Mouse (Mus musculus) megakaryocyte, adult 5-6 weeks (primary cell): ENCODE data around the gene Psg19. TPM values are rescaled to one million over a fixed set of nuclear protein-coding genes. Genes with fewer than 3 reads are reported as not detected.
"Not testable (repeated sequence)": the region's sequence is repeated elsewhere in the genome, so short reads cannot be mapped to it uniquely, and the experiment has no call there.

Experiments used
- ATAC-seq: 2 replicates; pipeline ENCODE4 v1.8.0; 2016; ENCODE audit warnings: mild to moderate bottlenecking, inconsistent platforms; ENCODE audit not compliant: poor library complexity, severe bottlenecking
- total RNA-seq, 2 experiments: library from RNA; stranded (forward) in 1 of 2; stranded (reverse) in 1 of 2; fragments of 153-499, 151-499 nt in 1 of 2; fragments of 221-1000, 200-1000 nt in 1 of 2; gene quantifications; 2 replicates each; pipeline versions ENCODE4 v1.2.3 to v1.2.4; 2015 to 2017

The Psg19 gene
- total RNA-seq (2015): not detected in 2 replicates
- total RNA-seq (2017): not detected in 2 replicates

GRCm38 (mm10) chr7:18798420-18798819, at the start of gene Psg19:
Gene Psg19 (minus strand): TSS chr7:18798520.
- no peak for ATAC-seq

DNA sequence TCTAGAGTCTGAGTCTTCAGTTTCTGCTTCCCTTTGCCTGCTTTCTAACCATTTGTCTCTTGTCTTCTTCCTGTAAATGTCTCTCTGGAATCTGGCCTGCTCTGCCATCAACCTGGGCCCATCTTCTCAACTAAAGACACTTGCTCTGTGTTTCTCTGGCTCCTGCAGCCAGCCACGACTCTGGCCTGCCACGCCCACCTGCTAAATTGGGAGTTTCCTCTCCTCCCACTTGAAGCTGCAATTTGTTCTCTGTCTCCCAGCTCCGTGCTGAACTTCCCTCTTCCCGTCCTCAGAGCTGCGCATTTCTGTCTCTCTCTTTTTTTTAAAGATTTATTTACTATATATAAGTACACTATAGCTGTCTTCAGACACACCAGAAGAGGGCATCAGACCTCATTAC, 46.5 kb upstream of the Psg19 start:
- no peak for ATAC-seq

GRCm38 (mm10) chr7:18841174-18841567, 42.9 kb upstream of the Psg19 start:
- no peak for ATAC-seq

DNA sequence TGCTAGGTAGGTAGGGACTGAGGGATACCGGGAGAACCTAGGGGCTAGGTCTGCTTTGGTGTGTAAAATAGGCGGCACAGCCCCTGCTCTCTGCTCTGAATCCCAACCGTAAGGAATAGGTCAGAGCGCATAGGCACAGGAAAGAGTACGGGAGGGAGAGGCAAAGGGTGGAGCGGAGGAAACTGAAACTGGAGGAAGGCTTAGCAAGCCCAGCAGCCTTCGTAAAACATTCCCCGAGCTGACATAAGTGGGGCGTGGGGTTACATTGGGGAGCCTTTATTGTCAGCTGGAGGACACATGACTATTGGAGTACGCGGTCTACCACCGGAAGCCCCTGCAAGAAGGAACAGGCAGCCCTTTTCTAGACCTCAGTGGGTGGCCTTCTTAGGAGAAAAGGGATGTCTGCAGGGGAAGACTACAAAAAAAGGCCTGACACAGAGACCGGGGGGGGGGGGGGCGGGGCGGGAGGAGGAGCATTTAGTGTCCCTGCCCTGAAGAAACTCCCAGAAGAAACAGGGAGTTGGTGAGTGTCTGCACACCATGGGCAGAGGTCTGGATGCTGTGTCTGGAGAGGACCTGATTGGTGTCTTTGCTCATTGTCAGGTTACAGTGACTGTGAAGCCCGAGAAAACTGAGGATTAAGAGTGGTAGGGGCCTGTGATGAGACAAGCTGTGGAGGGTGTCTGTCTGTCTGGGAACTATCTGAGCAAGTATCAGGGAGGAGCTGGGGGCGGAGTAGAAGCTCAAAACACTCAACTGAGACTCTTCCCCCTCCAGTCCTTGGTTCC, 42.3 kb upstream of the Psg19 start:
- peak; percentile 79 for ATAC-seq

DNA sequence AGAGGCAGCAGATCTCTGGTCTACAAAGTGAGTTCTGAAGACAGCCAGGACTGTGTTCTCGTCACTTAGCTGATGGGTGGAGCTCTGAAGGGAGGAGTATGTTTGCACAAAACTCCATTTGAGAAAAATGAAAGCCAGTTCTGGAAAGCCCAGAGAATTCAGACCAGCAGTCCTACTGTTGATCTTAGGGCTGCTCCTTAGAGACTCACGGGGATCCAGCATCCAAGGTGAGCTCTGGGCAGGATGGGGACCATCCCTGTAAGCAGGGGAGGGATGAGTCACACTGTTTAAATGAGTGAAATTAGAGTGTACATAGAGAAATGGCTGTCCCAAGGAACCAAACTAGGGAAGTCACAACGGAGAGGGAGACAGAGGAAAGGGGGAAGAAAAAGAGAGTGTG, 41.5 kb upstream of the Psg19 start, which contains the start of gene Mill2:
Mill2 (plus strand) TSS at position 102 of the 400 bp plus-strand sequence.
- ATAC-seq: no peak

DNA sequence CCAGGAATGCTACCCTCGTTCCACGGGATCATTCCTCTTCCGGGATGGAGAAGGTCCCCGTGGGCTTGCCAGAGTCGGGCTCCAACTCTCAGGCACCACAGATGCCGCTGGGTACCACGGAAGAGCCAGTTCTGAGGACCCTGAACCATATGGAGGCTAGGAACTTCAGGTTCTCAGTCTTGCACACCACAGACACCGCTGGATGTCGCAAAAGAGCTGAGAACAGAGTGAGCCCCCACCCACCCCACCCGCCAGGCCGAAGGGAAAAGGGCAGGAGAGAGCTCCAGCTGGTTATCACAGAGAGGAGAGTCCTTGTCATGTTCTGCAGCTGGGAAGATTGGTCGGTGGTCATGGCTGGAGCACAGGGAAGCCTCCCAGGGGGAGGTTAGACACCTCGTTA, 34.0 kb upstream of the Psg19 start:
- no peak for ATAC-seq

DNA sequence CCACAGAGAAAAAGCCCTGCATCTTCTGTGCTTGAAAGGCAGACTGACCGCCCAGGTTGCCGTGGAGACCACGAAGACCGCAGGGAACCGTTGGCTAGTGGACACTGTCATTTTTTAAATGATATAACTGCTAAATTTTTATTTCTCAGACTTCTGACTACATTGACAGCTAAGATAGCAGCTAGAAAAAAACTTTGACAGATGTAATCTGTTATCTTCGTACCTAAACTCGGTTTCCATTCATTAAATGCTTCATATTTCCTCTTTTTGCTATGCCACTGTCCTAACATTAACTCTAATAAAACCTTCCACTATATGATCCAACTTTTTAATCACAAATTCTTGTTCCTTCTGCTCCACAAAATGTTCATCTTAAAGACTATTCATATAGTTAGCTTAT, 31.2 kb upstream of the Psg19 start:
- no peak for ATAC-seq

- peak; percentile 43; the same call in 1 of the 2 replicates for ATAC-seq
Observed at GRCm38 (mm10) chr7:18828592-18828991, 30.3 kb upstream of the Psg19 start.

- ATAC-seq: no peak
Observed at GRCm38 (mm10) chr7:18827792-18828546, 29.6 kb upstream of the Psg19 start.

DNA sequence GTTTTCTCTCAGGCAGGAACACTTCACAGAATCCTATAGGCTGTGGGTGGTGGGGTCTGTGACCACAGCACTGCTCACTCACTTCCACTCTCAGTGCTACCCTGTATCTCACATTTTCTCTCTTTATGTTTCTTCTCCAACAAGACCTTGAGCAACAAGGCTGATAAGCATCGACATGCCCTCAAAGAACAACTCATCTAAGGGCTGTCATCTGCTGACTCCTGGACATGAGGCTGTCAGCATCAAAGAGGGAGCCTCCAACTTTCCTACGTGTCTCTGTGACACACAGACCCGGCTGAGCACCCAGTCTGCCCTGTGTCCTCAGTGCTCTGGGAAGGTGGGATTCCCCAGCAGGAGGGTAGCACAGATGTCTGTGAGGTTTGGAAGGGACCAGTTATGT, 23.2 kb upstream of the Psg19 start, which contains the start of gene Psg17:
Psg17 (minus strand) TSS at position 101 of the 400 bp plus-strand sequence.
- ATAC-seq: no peak

DNA sequence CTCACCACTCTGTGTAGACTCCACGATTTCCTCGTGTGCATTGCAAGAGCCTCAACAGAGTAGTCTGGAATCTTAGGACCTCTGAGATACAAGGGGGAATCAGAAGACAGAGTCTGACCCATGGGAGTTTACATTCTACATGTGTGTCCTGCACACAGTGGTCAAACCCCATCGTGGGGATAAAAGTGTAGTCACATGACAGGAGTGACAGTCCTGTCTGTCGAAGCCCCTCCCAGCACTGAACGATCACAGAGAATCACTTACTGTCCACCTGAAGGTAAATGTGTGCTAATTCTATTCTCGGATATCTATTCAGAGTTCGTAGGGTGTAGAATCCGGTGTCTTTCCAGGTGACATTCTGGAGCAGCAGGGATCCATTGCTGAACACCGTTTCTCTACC, 20.0 kb upstream of the Psg19 start:
- no peak for ATAC-seq

DNA sequence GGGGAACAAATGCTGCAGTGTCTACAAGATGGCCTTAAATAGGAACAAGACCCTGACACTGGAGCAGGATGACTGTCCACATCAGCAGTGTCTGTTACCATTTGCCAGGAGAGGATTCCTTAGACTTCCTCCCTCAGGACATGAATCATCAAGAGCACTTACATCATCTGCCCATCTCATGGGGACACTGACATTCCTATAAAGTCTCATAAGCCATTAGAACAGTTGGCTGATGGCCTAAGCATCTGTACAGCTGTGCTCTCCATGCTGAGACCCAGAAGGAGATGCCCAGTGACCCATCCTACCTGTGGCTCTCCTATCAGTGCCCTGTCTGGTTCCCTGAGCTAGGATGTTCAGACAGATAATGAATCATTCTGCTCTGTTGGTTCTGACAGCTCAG, 5.2 kb upstream of the Psg19 start:
- no peak for ATAC-seq

DNA sequence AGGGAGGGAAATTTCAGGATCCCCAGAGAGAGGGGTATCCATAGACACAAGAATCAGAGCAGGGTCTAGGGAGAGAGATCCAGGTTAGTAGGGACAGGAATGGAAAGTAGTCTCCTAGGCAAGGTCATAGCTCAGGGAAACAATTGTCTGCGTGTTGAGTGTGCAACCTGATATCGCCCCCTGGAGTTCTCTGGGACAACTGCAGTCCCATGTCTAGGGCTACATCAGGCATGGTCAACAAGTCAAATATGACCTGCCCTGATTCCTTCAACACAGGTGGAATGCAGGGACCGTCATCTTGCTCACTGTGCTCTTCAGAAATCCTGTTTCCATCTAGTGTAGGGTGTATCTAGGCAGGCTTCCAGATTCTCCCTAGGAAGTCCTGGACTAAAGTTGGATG, 809 bp upstream of the Psg19 start:
- ATAC-seq: no peak

DNA sequence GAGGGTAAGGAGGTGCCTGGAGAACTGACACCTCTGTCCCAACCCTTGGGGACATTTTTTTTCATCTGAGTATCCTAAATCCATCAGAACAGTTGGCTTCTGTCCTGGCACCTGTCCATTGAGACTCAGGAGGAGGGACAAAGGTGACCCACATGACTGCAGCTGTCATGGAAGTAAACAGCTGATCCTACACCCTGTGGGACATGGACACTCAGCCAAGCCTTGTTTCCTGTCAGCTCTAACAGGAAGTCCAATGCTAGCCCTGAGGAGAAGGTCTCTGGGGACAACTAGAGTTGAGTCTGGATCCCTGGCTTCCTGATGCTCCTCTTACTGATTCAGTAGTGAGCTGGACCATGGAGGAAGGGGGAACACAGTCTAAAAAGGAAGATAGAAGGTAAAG, 7.6 kb downstream of the Psg19 start:
- not testable (repeated sequence) for ATAC-seq

DNA sequence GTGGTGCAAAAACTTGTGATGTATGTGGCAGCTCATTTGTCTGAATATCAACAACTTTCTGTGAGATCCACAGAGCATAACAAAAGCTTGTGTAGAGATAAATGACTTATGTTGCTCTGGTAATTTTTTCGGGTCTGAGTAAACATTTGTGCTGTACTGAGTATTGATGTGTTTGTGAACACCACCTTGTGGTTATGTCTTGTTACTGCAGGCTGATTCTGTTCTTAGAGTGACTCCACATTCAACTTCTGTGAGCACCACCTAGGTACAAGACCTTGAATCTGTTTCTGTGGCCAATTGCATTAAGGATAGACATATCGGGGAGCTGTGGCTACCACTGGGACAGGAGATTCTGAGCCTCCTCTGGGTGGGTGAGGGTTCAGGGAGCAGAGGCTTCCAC, 17.0 kb downstream of the Psg19 start:
- not testable (repeated sequence) for ATAC-seq

DNA sequence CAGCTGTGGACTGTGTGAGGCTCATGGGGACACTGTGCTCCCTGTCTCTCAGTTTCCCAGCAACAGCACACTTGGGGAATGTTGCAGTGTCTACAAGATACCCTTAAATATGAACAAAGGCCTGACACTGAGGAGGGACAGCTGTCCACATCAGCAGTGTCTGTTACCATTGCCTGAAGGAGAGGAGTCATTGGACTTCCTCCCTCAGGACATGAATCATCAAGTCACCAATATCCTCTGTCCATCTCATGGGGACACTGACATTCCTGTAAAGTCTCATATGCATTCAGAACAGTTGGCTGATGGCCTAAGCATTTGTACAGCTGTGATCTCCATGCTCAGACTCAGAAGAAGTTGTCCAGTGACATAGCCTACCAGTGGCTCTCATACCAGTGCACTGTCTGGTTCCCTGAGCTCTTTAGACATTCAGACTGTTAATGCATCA, 19.0 kb downstream of the Psg19 start:
- ATAC-seq: no peak

DNA sequence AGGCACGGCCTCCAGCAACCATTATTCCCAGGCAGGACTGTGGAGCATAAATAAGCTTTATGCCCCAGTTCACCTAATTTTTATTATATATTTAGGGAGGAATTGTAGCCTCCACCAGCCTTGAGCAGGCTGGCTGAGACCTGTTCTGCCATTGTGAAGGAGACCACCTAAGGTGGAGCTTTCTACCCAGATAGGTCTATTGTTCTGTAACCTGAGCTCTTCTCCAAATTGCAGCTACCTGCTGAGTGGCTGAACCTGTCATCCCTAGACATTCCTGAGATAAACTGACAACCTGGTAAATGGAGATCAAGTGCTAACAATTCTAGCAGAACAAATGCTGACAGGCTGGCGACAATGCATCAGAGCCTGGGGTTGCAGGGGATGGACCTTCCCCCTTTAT, 35.4 kb downstream of the Psg19 start:
- not testable (repeated sequence) for ATAC-seq

GRCm38 (mm10) chr7:18760152-18760551, 38.2 kb downstream of the Psg19 start:
- ATAC-seq: not testable (repeated sequence)

DNA sequence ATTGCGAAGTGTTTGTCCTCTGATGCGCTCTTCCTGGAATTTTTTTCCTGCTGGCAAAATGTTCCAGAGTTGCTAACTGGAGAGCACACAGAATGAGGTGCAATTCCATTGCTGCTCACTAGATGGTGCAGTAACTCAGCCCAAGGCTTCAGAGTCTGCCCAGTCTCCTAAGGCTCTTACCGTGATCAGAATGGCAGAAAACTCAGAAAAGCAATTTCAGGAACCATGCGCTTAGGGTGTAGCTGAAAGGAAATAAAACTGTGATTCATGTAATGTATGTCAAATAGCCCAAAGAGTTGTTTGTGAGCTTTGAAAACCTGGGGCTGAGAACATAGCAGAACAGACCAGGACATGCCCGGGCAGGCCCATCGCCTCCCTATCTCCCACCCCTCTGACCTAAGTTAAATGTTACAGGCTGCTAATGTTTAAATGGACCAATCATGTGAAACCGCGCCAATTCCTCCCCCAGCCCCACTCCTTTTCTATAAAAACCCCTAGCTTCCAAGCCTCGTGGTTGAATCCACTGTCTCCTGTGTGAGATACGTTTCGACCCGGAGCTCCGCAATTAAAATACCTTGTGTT, 48.3 kb downstream of the Psg19 start:
- peak; percentile 62 for ATAC-seq

DNA sequence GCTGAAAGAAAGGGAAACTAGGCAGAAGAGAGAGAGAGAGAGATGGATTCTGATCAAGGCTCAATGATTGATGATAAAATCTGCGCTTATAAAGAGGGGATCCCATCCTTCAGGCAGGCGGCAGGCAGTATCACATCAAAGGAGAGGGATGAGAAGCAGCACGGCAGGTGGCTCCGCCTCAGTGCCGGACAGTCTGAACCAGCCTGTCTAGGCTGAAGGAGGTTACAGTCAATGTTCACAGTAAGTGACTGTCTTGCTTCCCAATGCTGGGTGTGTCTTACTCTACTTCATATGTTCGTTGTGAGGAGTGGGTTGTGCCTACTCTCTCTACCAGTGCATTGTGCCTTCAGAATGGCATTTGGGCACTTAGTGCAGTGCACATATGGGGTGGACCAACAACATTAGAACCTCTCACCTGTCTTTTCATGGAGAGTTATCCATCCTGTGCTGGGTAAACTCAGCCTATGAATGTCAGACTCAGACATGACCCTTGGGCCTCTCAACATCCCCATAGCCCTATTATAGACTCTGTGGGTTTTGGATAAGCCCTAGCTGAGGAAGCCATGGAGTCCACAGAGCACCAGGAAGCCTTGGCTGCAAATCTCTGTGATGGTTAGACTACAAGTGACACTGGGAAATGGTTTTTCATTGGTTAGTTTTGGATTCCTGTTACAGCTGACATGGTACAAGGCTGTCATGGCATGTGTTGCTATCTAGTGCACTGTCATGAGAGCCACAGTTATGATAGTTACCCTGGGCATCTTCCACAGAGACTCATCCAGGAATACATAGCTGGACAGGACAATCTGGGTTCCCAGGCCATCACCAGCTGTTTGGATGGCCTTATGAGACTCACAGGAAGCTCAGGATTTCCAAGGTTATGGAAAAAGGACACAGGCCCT, 49.1 kb downstream of the Psg19 start:
- ATAC-seq: no peak
